Comparison of ENCODE assay signal across 11 mouse cellular contexts in the genomic region with DNA sequence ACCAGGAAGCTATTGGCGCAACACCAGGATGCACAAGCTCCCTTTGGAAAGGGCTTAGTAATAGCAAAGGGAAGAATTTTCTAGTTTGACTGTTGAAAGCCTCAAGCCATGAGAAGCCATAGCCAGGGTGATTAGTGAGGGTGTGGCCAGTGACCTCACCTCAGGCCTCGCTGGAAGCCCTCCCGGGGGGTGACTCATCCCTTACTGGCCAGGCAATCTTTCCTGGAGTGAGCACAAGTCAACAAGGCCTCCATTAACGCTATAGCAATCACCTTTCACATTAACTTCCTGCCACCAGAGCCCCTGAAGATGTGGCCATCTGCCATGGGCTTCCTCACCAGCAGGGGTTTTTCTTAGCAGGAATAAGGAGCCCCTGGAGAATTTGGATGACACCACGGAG. TPM values are rescaled to one million over a fixed set of nuclear protein-coding genes. Genes with fewer than 3 reads are reported as not detected.
DNase-seq lines count a peak whose midpoint lies in the region; ATAC-seq and TF ChIP-seq lines count a peak whose summit lies in the region.
"Had no signal": no experiment of that assay in that cellular context is flagged by ENCODE, and none has a peak within 500 bp of the region (broad histone marks: within the 10 kb centered on the region; RNA-seq: fewer than 3 reads in every experiment).

No protein-coding gene starts in this region.

- H3ac ChIP-seq in C2C12 (ENCODE audit: control insufficient read depth, insufficient read length, low read depth) = no peak overlapping the region

- H3K79me3 ChIP-seq in C2C12 (ENCODE audit: low read depth) = no peaks in the 10 kb centered on the region

- no peaks in the 10 kb centered on the region for H3K36me3 ChIP-seq in C2C12 (ENCODE audit: control insufficient read depth, insufficient read depth)
- no peaks in the 10 kb centered on the region for H3K36me3 ChIP-seq in lung, postnatal 0 days (ENCODE audit: insufficient read depth, low read length)
- no peaks in the 10 kb centered on the region for H3K36me3 ChIP-seq in embryonic facial prominence, embryonic 10.5 days (replicated peaks)
- H3K36me3 ChIP-seq: midbrain, embryonic 15.5 days had no signal

- H3K79me2 ChIP-seq in C2C12 (ENCODE audit: control insufficient read depth, insufficient read depth) = no peaks in the 10 kb centered on the region

- DNase-seq in NIH3T3 (ENCODE audit: low read depth) = peak; percentile 98
- peak; percentile 74 for DNase-seq in gastrocnemius, postnatal 25 days
- DNase-seq in lung, postnatal 0 days (ENCODE audit: low spot score) = peak; percentile 69
- DNase-seq in testis, postnatal 14 days (ENCODE audit: low spot score) = no peak
- no peak for DNase-seq in embryonic facial prominence, embryonic 10.5 days (ENCODE audit: low spot score)
- DNase-seq in left cerebral cortex, adult 11 months (ENCODE audit: low spot score) = no peak
- DNase-seq: cerebellum, postnatal 25 days; thymus, adult 2 months had no signal

- H3K9me3 ChIP-seq in lung, postnatal 0 days (ENCODE audit: low read length) = 0 out of 2 replicates have a peak, but pooled peaks cover 6% of the 10 kb centered on the region
- H3K9me3 ChIP-seq in embryonic facial prominence, embryonic 10.5 days = peaks cover 9% of the 10 kb centered on the region; the same call in 1 of the 2 replicates
- H3K9me3 ChIP-seq: midbrain, embryonic 15.5 days had no signal

- 0 out of 2 replicates have a peak overlapping the region, but pooled peaks have one; percentile 8 for H3K4me2 ChIP-seq in lung, postnatal 0 days (replicated peaks; ENCODE audit: low read depth, low read length)
- H3K4me2 ChIP-seq: forebrain, embryonic 13.5 days; midbrain, embryonic 15.5 days had no signal

- TF ChIP-seq CTCF in C2C12 (IDR thresholded peaks at IDR 0.05; ENCODE audit: control insufficient read depth, insufficient read depth, insufficient read length) = no peak
- TF ChIP-seq CTCF in lung, postnatal 0 days (IDR thresholded peaks at IDR 0.05) = no peak

- TF ChIP-seq EP300 in lung, postnatal 0 days (IDR thresholded peaks at IDR 0.05) = no peak

- H3K4me1 ChIP-seq in lung, postnatal 0 days (ENCODE audit: insufficient read depth, low read depth, low read length) = 0 out of 2 replicates have a peak, but pooled peaks cover 2% of the 10 kb centered on the region
- H3K4me1 ChIP-seq in embryonic facial prominence, embryonic 10.5 days = peaks cover 19% of the 10 kb centered on the region
- H3K4me1 ChIP-seq: forebrain, embryonic 13.5 days; midbrain, embryonic 15.5 days had no signal

- no peaks in the 10 kb centered on the region for H3K27me3 ChIP-seq in C2C12 (ENCODE audit: control insufficient read depth, insufficient read depth, insufficient read length)
- no peaks in the 10 kb centered on the region for H3K27me3 ChIP-seq in lung, postnatal 0 days (replicated peaks; ENCODE audit: insufficient read depth, low read length)
- no peaks in the 10 kb centered on the region for H3K27me3 ChIP-seq in embryonic facial prominence, embryonic 10.5 days (replicated peaks; ENCODE audit: low read depth, poor library complexity, severe bottlenecking)
- H3K27me3 ChIP-seq: forebrain, embryonic 13.5 days; midbrain, embryonic 15.5 days had no signal

- peak; percentile 83 for ATAC-seq in lung, postnatal 0 days
- ATAC-seq: forebrain, embryonic 13.5 days; midbrain, embryonic 15.5 days had no signal

- no peak overlapping the region for H3K9ac ChIP-seq in lung, postnatal 0 days (replicated peaks; ENCODE audit: low read depth)
- H3K9ac ChIP-seq: forebrain, embryonic 13.5 days; midbrain, embryonic 15.5 days had no signal

- WGBS in lung, postnatal 0 days = 19% methylated on average over 5 of the region's 5 CpGs
- WGBS in embryonic facial prominence, embryonic 10.5 days = 35% methylated on average over 5 of the region's 5 CpGs

- H3K4me3 ChIP-seq in C2C12 (ENCODE audit: insufficient read depth, poor library complexity, severe bottlenecking) = no peak overlapping the region
- no peak overlapping the region for H3K4me3 ChIP-seq in lung, postnatal 0 days (ENCODE audit: low read depth, low read length)
- H3K4me3 ChIP-seq in embryonic facial prominence, embryonic 10.5 days = no peak overlapping the region
- H3K4me3 ChIP-seq: forebrain, embryonic 13.5 days; midbrain, embryonic 15.5 days had no signal

- no peak overlapping the region for H3K27ac ChIP-seq in lung, postnatal 0 days (ENCODE audit: low read length)
- no peak overlapping the region for H3K27ac ChIP-seq in embryonic facial prominence, embryonic 10.5 days (replicated peaks)
- H3K27ac ChIP-seq: forebrain, embryonic 13.5 days; midbrain, embryonic 15.5 days had no signal

TF ChIP-seq in C2C12, 6 proteins besides CTCF, POLR2A, EP300 and RAD21:
- TF ChIP-seq MYOG (IDR thresholded peaks at IDR 0.05; ENCODE audit: control insufficient read depth, extremely low read depth, insufficient read length) (no peak), FOSL1 (IDR thresholded peaks at IDR 0.05; ENCODE audit: insufficient read depth, low read length, poor library complexity, severe bottlenecking) (peak; percentile 93), MAX (IDR thresholded peaks at IDR 0.05) (peak; percentile 74)

RNA-seq across cellular contexts. Expression of a gene that starts 45.9 kb away (rescaled TPM):
- polyA plus RNA-seq in C2C12 (2012; fragmentation: generic; extraction: Trizol) = 53.2 TPM
- 100 to 1,000 TPM; 114 to 119 TPM for total RNA-seq in gastrocnemius, postnatal 25 days (2021)
- 130 and 135 TPM in 2 replicates for polyA plus RNA-seq in lung, postnatal 0 days (2015; fragmentation: Nextera tagmentation; extraction: Ambion mirVana)
- 138 and 143 TPM in 2 replicates for polyA plus RNA-seq in embryonic facial prominence, embryonic 10.5 days (2016; fragmentation: Nextera tagmentation; extraction: Ambion mirVana)

Comparison
In these comparisons a context has a peak if more than half of its experiments do, and no peak if none do; other contexts are left out.
1. DNase-seq: peak in NIH3T3 (single experiment), gastrocnemius, postnatal 25 days (single experiment) and lung, postnatal 0 days (single experiment); none in testis, postnatal 14 days (single experiment), embryonic facial prominence, embryonic 10.5 days (single experiment) and left cerebral cortex, adult 11 months (single experiment).